Mouse (Mus musculus) stomach, embryonic 16.5 days (tissue): ENCODE data around the gene Araf. TPM values are rescaled to one million over a fixed set of nuclear protein-coding genes. Genes with fewer than 3 reads are reported as not detected.
A peak's percentile ranks its signal among the peaks of the same experiment; 100 is the strongest.

Experiments used
- ATAC-seq: fragments of 200-750 bp; cut with Nextera tagmentation; 2 replicates; pipeline ENCODE4 v1.8.0; 2017; ENCODE audit warnings: moderate number of reproducible peaks, moderate TSS enrichment; ENCODE audit not compliant: insufficient read depth, low FRiP score
- H3K27ac ChIP-seq: fragments of 300-500 bp; sonication (generic); 2 replicates; pipeline ENCODE4 v1.5.1; 2014; ENCODE audit warnings: low read length
- H3K27me3 ChIP-seq: fragments of 300-500 bp; sonication (generic); 2 replicates; pipeline ENCODE4 v1.6.1; 2014; ENCODE audit warnings: low read length, control low read depth, mixed read lengths; ENCODE audit not compliant: control insufficient read depth, insufficient read depth
- H3K36me3 ChIP-seq: fragments of 300-500 bp; sonication (generic); 2 replicates; pipeline ENCODE4 v1.6.1; 2014; ENCODE audit warnings: low read length; ENCODE audit not compliant: control insufficient read depth, insufficient read depth
- H3K4me1 ChIP-seq: fragments of 300-500 bp; sonication (generic); 2 replicates; pipeline ENCODE4 v1.6.1; 2014; ENCODE audit warnings: low read length, control low read depth, mixed read lengths; ENCODE audit not compliant: control insufficient read depth, insufficient read depth
- H3K4me2 ChIP-seq: fragments of 300-500 bp; sonication (generic); 2 replicates; pipeline ENCODE4 v1.6.1; 2014; ENCODE audit warnings: low read depth, low read length, mixed read lengths
- H3K4me3 ChIP-seq: fragments of 300-500 bp; sonication (generic); replicated peaks from 2 replicates; pipeline ENCODE4 v1.5.1; 2014; ENCODE audit warnings: mild to moderate bottlenecking, low read length
- H3K9ac ChIP-seq: fragments of 300-500 bp; sonication (generic); 2 replicates; pipeline ENCODE4 v1.6.1; 2014; ENCODE audit warnings: low read length
- H3K9me3 ChIP-seq: fragments of 300-500 bp; sonication (generic); replicated peaks from 2 replicates; pipeline ENCODE4 v1.6.1; 2016; ENCODE audit warnings: low read length, control low read depth; ENCODE audit not compliant: control insufficient read depth
- WGBS: fragments of 180-500 bp; shearing (Covaris S2); extraction: QIAGEN DNeasy Blood & Tissue Kit; methylation state at CpG from one replicate; pipeline ENCODE4 v1.1.7; 2014; 5-methylcytosine and 5-hydroxymethylcytosine counted together
- polyA plus RNA-seq: library from polyadenylated mRNA; unstranded; fragments of >200 nt; fragmentation: Nextera tagmentation; extraction: Ambion mirVana; gene quantifications from 2 replicates; pipeline ENCODE4 v1.2.1, GENCODE M21; 2015

The Araf gene
- 121 TPM in 2 replicates for polyA plus RNA-seq

DNA sequence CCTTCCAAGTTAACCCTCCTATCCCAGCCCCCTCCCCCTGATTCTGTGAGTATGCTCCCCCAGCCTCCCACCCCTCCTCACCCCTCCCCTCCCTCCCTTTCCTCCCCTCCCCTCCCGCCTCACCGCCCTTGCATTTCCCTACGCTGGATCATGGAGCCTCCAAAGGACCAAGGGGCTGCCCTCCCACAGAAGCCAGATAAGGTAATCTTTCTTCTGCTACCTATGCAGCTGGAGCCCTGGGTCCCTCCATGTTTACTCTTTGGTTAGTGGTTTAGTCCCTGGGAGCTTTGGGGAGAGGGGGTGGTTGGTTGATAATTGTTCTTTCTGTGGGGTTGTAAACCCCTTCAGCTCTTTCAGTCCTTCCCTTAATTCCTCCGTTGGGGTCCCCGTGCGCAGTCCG is at the start of gene Araf:
TSS of gene Araf (plus strand) at position 134 of the 400 bp plus-strand sequence.
- Histone ChIP-seq H3K9me3 (no peaks in the 10 kb centered on the region), H3K27me3 (no peaks in the 10 kb centered on the region), H3K4me3 (peak within 1 kb of the TSS; percentile 50), H3K27ac (peak within 1 kb of the TSS; percentile 72), H3K4me1 (no peaks in the 10 kb centered on the region), H3K9ac (peak within 1 kb of the TSS; percentile 67), H3K4me2 (peak within 1 kb of the TSS; percentile 58), H3K36me3 (no peaks in the 10 kb centered on the region)
- WGBS = 12% methylated on average over 7 of the region's 7 CpGs
- ATAC-seq = peak; percentile 57; the same call in 1 of the 2 replicates

GRCm38 (mm10) chrX:20748829-20749228 is 48.8 kb upstream of the Araf start:
- no peak for ATAC-seq

GRCm38 (mm10) chrX:20761201-20761600 is 36.4 kb upstream of the Araf start:
- no peaks in the 10 kb centered on the region for H3K9me3 ChIP-seq
- H3K27me3 ChIP-seq = no peaks in the 10 kb centered on the region
- WGBS = 73% methylated on average over 4 of the region's 4 CpGs
- H3K4me2 ChIP-seq = no peak overlapping the region
- H3K9ac ChIP-seq = no peak overlapping the region
- H3K4me3 ChIP-seq = no peak overlapping the region
- H3K4me1 ChIP-seq = no peaks in the 10 kb centered on the region
- no peaks in the 10 kb centered on the region for H3K36me3 ChIP-seq
- no peak overlapping the region for H3K27ac ChIP-seq
- ATAC-seq = no peak

More at GRCm38 (mm10) chrX:20748829-20749228, 48.8 kb upstream of the Araf start:
- no peak overlapping the region for H3K9ac ChIP-seq
- H3K4me3 ChIP-seq = no peak overlapping the region
- H3K4me2 ChIP-seq = no peak overlapping the region
- no peaks in the 10 kb centered on the region for H3K36me3 ChIP-seq
- H3K9me3 ChIP-seq = no peaks in the 10 kb centered on the region
- H3K27me3 ChIP-seq = no peaks in the 10 kb centered on the region
- no peak overlapping the region for H3K27ac ChIP-seq
- no peaks in the 10 kb centered on the region for H3K4me1 ChIP-seq
- 77% methylated on average over 2 of the region's 2 CpGs for WGBS

- Histone ChIP-seq H3K9me3 (no peaks in the 10 kb centered on the region), H3K4me1 (no peaks in the 10 kb centered on the region)
- ATAC-seq = no peak
Observed at GRCm38 (mm10) chrX:20770697-20771381, 26.8 kb upstream of the Araf start.

GRCm38 (mm10) chrX:20771666-20772065 is 25.9 kb upstream of the Araf start:
- Histone ChIP-seq H3K4me3 (no peak overlapping the region), H3K9ac (no peak overlapping the region), H3K36me3 (no peaks in the 10 kb centered on the region), H3K4me2 (no peak overlapping the region), H3K27me3 (no peaks in the 10 kb centered on the region), H3K9me3 (no peaks in the 10 kb centered on the region), H3K27ac (no peak overlapping the region), H3K4me1 (no peaks in the 10 kb centered on the region)
- WGBS = 44% methylated on average over 2 of the region's 2 CpGs
- ATAC-seq = no peak

More at GRCm38 (mm10) chrX:20770697-20771381, 26.8 kb upstream of the Araf start:
- 9% methylated on average over 1 of the region's 1 CpGs for whole genome bisulfite sequencing
- no peak overlapping the region for H3K9ac ChIP-seq
- no peaks in the 10 kb centered on the region for H3K27me3 ChIP-seq
- H3K36me3 ChIP-seq = no peaks in the 10 kb centered on the region
- no peak overlapping the region for H3K4me3 ChIP-seq
- no peak overlapping the region for H3K4me2 ChIP-seq
- no peak overlapping the region for H3K27ac ChIP-seq

- H3K4me1 ChIP-seq = no peaks in the 10 kb centered on the region
- WGBS = 56% methylated on average over 19 of the region's 19 CpGs
- H3K9me3 ChIP-seq = no peaks in the 10 kb centered on the region
- H3K27me3 ChIP-seq = no peaks in the 10 kb centered on the region
- H3K9ac ChIP-seq = no peak overlapping the region
- H3K27ac ChIP-seq = no peak overlapping the region
- no peak for ATAC-seq
- H3K36me3 ChIP-seq = no peaks in the 10 kb centered on the region
- no peak overlapping the region; the same call in 1 of the 2 replicates for H3K4me3 ChIP-seq
- 0 out of 2 replicates have a peak overlapping the region, but pooled peaks have one; percentile 12 for H3K4me2 ChIP-seq
Observed at GRCm38 (mm10) chrX:20775271-20776016, 22.2 kb upstream of the Araf start.

DNA sequence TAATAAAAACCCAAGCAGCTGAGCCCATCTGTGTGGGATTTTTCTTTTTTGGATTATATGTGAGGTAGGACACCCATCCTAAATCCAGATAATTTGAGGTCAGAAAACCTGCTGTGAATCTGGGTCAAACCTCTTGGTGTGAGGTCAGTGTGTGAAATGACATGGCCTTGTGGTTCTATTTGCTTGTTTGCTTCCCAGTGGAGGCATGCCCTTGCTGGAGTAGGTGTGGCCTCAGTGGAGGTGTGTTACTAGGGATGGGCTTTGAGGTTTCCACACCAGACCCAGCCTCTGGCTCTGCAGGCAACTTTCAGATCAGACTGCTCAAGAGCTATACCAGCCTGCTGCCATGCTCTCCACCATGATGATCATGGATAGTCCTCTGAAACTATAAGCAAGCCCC is 20.0 kb upstream of the Araf start:
- Histone ChIP-seq H3K4me1 (no peaks in the 10 kb centered on the region), H3K27me3 (no peaks in the 10 kb centered on the region), H3K4me2 (no peak overlapping the region), H3K9ac (no peak overlapping the region), H3K27ac (no peak overlapping the region), H3K9me3 (no peaks in the 10 kb centered on the region), H3K36me3 (no peaks in the 10 kb centered on the region), H3K4me3 (no peak overlapping the region)
- no peak for ATAC-seq

GRCm38 (mm10) chrX:20787309-20787708 is 10.3 kb upstream of the Araf start:
- no peak for ATAC-seq

DNA sequence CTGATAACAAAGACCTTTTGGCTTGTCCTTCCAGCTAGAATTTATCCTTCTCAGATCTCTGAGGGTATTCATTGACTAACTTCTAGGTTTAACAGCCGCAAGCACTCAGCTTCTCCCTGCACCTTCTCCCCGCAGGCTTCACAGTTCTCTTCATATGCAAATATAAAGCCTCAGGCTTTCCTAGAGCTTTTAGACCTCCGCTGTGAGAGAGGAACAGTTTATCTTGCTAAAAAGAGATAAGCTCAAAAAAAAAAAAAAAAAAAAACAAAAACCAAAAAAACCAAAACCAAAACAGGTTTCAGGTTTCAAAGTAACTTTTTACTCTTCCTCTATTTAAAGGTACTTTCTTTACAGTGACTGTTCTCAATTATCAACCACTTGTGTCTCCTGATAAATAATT is 5.2 kb upstream of the Araf start:
- H3K27ac ChIP-seq = no peak overlapping the region
- 40% methylated on average over 3 of the region's 3 CpGs for WGBS
- H3K4me1 ChIP-seq = no peaks in the 10 kb centered on the region
- no peak for ATAC-seq
- no peaks in the 10 kb centered on the region for H3K36me3 ChIP-seq
- no peak overlapping the region for H3K4me3 ChIP-seq
- H3K9me3 ChIP-seq = no peaks in the 10 kb centered on the region
- H3K9ac ChIP-seq = no peak overlapping the region
- no peak overlapping the region for H3K4me2 ChIP-seq
- H3K27me3 ChIP-seq = no peaks in the 10 kb centered on the region

More at GRCm38 (mm10) chrX:20787309-20787708, 10.3 kb upstream of the Araf start:
- Histone ChIP-seq H3K4me2 (no peak overlapping the region), H3K4me3 (no peak overlapping the region), H3K27me3 (no peaks in the 10 kb centered on the region), H3K9ac (no peak overlapping the region), H3K27ac (no peak overlapping the region), H3K36me3 (no peaks in the 10 kb centered on the region), H3K4me1 (no peaks in the 10 kb centered on the region), H3K9me3 (no peaks in the 10 kb centered on the region)
- 73% methylated on average over 2 of the region's 2 CpGs for WGBS
